Mouse (Mus musculus) stomach, embryonic 16.5 days (tissue): ENCODE data around the gene Pigk. TPM values are rescaled to one million over a fixed set of nuclear protein-coding genes. Genes with fewer than 3 reads are reported as not detected.
"Not testable (repeated sequence)": the region's sequence is repeated elsewhere in the genome, so short reads cannot be mapped to it uniquely, and the experiment has no call there.

ENCODE experiments used
- ATAC-seq: fragments of 200-750 bp; cut with Nextera tagmentation; 2 replicates; pipeline ENCODE4 v1.8.0; 2017; ENCODE audit warnings: moderate number of reproducible peaks, moderate TSS enrichment; ENCODE audit not compliant: insufficient read depth, low FRiP score
- H3K27ac ChIP-seq: fragments of 300-500 bp; sonication (generic); 2 replicates; pipeline ENCODE4 v1.5.1; 2014; ENCODE audit warnings: low read length
- H3K27me3 ChIP-seq: fragments of 300-500 bp; sonication (generic); 2 replicates; pipeline ENCODE4 v1.6.1; 2014; ENCODE audit warnings: low read length, control low read depth, mixed read lengths; ENCODE audit not compliant: control insufficient read depth, insufficient read depth
- H3K36me3 ChIP-seq: fragments of 300-500 bp; sonication (generic); 2 replicates; pipeline ENCODE4 v1.6.1; 2014; ENCODE audit warnings: low read length; ENCODE audit not compliant: control insufficient read depth, insufficient read depth
- H3K4me1 ChIP-seq: fragments of 300-500 bp; sonication (generic); 2 replicates; pipeline ENCODE4 v1.6.1; 2014; ENCODE audit warnings: low read length, control low read depth, mixed read lengths; ENCODE audit not compliant: control insufficient read depth, insufficient read depth
- H3K4me2 ChIP-seq: fragments of 300-500 bp; sonication (generic); 2 replicates; pipeline ENCODE4 v1.6.1; 2014; ENCODE audit warnings: low read depth, low read length, mixed read lengths
- H3K4me3 ChIP-seq: fragments of 300-500 bp; sonication (generic); replicated peaks from 2 replicates; pipeline ENCODE4 v1.5.1; 2014; ENCODE audit warnings: mild to moderate bottlenecking, low read length
- H3K9ac ChIP-seq: fragments of 300-500 bp; sonication (generic); 2 replicates; pipeline ENCODE4 v1.6.1; 2014; ENCODE audit warnings: low read length
- H3K9me3 ChIP-seq: fragments of 300-500 bp; sonication (generic); replicated peaks from 2 replicates; pipeline ENCODE4 v1.6.1; 2016; ENCODE audit warnings: low read length, control low read depth; ENCODE audit not compliant: control insufficient read depth
- WGBS: fragments of 180-500 bp; shearing (Covaris S2); extraction: QIAGEN DNeasy Blood & Tissue Kit; methylation state at CpG from one replicate; pipeline ENCODE4 v1.1.7; 2014; 5-methylcytosine and 5-hydroxymethylcytosine counted together
- polyA plus RNA-seq: library from polyadenylated mRNA; unstranded; fragments of >200 nt; fragmentation: Nextera tagmentation; extraction: Ambion mirVana; gene quantifications from 2 replicates; pipeline ENCODE4 v1.2.1, GENCODE M21; 2015

Pigk gene
- polyA plus RNA-seq, 1 experiment from 2014 or later: 39.0 TPM

DNA sequence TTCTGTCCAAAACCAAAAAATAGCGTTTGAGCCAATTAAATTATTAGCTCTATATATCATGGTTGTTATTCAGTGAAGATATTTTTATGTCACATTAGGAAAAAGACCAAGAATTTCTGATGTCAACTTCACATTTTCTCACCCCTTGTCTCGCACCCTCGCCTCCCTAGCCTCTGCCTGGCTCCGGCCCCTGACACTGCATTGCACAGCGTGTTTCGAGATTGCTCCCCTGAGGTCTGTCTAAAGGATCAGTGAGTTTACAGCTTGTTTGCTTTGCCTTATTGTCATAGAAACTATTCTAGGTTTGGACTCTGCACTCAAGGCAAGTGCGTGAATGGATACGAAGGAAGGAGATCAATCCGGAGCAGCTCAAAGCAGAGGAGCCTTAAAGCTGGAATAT is 24.8 kb upstream of the Pigk start:
- 58% methylated on average over 9 of the region's 9 CpGs for WGBS
- no peak for ATAC-seq
- Histone ChIP-seq H3K9me3 (no peaks in the 10 kb centered on the region), H3K4me2 (no peak overlapping the region), H3K4me1 (no peaks in the 10 kb centered on the region), H3K9ac (no peak overlapping the region), H3K36me3 (no peaks in the 10 kb centered on the region), H3K27ac (no peak overlapping the region), H3K27me3 (no peaks in the 10 kb centered on the region), H3K4me3 (no peak overlapping the region)

DNA sequence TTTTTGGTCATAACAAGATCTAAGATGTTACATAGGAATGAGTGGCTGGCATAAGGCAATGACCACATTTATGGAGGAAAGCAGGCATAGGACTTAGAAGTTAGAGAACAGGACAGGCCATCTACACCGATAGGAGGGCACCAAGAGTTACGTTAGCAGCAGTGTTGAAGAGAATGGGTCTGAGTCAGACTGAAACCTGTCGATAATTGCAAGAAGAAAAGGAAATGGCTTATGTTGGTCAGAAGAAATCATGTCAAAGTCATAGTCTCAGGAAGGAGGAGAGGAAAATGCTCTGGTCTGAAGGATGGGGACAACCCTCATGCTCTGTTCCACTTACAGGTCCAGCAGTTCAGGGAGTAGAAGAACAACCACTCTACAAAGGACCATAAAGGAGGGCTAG is 18.9 kb upstream of the Pigk start:
- H3K4me2 ChIP-seq: no peak overlapping the region
- H3K9ac ChIP-seq: no peak overlapping the region
- no peak overlapping the region for H3K4me3 ChIP-seq
- ATAC-seq: no peak
- 91% methylated on average over 3 of the region's 3 CpGs for WGBS
- H3K36me3 ChIP-seq: no peaks in the 10 kb centered on the region
- no peaks in the 10 kb centered on the region for H3K4me1 ChIP-seq
- no peaks in the 10 kb centered on the region for H3K27me3 ChIP-seq
- H3K9me3 ChIP-seq: no peaks in the 10 kb centered on the region
- H3K27ac ChIP-seq: no peak overlapping the region

DNA sequence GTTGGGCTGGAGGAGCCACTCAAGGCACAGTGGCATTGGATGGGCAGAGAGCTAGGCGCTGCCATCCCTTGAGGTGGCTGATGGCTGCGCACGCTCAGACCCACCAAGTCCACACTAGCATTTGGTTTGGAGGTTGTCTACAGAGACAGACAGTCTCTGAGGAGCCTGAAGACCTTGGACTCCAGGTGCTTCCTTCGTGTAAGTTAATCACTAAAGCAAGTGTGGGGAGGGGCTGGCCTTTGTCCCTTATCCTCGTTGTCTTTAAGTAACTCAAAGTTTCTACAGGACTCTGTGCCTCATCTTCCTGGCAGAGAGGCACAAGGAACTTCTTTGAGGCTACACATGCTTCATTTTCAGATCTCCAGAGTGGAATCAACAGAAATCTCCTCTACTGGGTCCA is 15.9 kb upstream of the Pigk start:
- no peak overlapping the region for H3K4me3 ChIP-seq
- H3K36me3 ChIP-seq: no peaks in the 10 kb centered on the region
- H3K4me1 ChIP-seq: no peaks in the 10 kb centered on the region
- no peak overlapping the region for H3K27ac ChIP-seq
- no peaks in the 10 kb centered on the region for H3K27me3 ChIP-seq
- 77% methylated on average over 5 of the region's 5 CpGs for WGBS
- no peak overlapping the region for H3K4me2 ChIP-seq
- no peak for ATAC-seq
- no peaks in the 10 kb centered on the region for H3K9me3 ChIP-seq
- no peak overlapping the region for H3K9ac ChIP-seq

DNA sequence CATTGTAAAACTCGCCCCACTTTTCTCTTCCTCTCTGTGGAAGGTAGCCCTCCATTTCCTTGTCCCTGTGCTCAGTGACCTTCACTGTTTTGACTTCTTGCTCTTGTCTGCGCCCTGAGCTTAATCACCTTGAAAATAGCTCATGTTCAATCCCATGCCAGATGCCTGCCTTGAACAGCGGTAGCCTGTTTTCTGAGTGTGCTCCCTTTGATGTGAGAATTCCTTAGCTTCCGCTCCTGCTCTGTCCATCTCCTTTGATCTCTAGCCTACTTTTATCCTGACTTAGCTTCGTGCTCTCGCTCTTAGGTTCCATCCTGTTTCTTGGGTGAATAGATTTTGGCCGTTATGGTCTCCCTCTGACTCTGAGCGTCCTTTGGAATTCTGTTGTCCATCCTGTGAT is 14.6 kb upstream of the Pigk start:
- H3K36me3 ChIP-seq: no peaks in the 10 kb centered on the region
- H3K27me3 ChIP-seq: no peaks in the 10 kb centered on the region
- H3K9ac ChIP-seq: no peak overlapping the region
- no peaks in the 10 kb centered on the region for H3K4me1 ChIP-seq
- no peak overlapping the region for H3K27ac ChIP-seq
- no peak for ATAC-seq
- 70% methylated on average over 8 of the region's 8 CpGs for WGBS
- H3K9me3 ChIP-seq: no peaks in the 10 kb centered on the region
- no peak overlapping the region for H3K4me2 ChIP-seq
- H3K4me3 ChIP-seq: no peak overlapping the region

DNA sequence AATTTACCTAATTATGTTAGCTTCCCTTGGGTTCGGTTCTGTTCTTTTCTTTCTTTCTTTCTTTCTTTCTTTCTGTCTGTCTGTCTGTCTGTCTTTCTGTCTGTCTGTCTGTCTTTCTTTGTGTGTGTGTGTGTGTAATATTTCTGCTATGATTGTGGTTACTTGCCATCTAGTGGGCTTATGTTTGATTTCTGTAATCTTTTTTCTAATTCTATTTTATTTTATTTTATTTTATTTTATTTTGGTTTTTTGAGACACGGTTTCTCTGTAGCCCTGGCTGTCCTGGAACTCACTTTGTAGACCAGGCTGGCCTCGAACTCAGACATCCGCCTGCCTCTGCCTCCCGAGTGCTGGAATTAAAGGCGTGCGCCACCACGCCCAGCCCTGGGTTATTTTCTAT is 12.4 kb upstream of the Pigk start:
- 92% methylated on average over 8 of the region's 8 CpGs for WGBS
- not testable (repeated sequence) for H3K36me3 ChIP-seq, ATAC-seq

DNA sequence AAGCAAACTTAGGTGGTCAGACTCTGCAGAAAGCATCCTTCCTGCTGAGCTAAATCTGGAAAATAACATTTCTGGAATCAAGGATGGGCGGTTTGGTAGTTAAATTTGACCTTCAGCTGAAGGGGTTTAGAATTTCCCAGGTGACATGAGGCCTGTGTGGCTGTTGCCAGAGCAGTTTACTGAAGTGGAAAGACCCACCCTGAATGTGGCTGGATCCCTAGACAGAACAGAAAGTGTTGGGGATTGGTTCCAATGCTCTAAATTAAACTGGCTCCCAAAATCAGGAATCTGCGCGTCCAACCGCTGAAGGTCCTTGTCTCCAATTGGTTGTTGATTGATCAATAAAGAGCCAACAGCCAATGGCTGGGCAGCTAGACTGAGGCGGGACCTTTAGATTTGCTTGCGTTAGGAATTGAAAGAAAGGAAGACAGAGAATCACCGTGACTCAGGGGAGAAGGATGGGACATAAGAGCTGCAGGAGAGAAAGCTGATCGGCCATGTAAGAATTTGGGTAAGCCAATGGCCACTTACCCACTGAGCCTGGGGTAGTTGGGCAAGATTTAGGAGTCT is 11.5 kb upstream of the Pigk start:
- Histone ChIP-seq H3K9ac (no peak overlapping the region), H3K4me3 (no peak overlapping the region; the same call in 1 of the 2 replicates), H3K4me1 (no peaks in the 10 kb centered on the region), H3K27ac (no peak overlapping the region), H3K36me3 (no peaks in the 10 kb centered on the region), H3K9me3 (no peaks in the 10 kb centered on the region), H3K4me2 (no peak overlapping the region), H3K27me3 (no peaks in the 10 kb centered on the region)
- no peak for ATAC-seq
- 55% methylated on average over 8 of the region's 8 CpGs for WGBS

More for the DNA sequence above, 12.4 kb upstream of the Pigk start:
- not testable (repeated sequence) for H3K27me3 ChIP-seq, H3K4me1 ChIP-seq, H3K9ac ChIP-seq, H3K9me3 ChIP-seq, H3K27ac ChIP-seq, H3K4me2 ChIP-seq, H3K4me3 ChIP-seq

DNA sequence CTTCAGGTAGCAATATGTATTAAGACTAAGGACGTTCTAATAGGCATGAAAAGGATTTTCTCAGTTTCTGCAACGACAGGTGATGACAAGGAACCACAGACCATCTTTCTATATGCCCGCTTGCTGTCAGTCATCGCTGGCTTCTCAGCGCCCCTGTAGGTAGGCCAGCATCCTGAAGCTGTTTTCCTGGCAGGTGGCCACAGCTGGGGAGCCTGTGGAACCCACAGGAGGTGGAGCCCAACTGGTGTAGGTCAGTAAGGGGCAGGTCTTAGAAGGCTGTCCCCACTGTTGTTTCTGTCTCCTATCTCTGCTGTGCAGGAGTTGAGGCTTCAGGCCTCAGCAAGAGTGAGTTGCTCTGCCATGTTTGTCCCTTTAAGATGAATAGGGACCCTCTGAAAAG is 8.1 kb upstream of the Pigk start:
- H3K27me3 ChIP-seq: no peaks in the 10 kb centered on the region
- H3K4me1 ChIP-seq: no peaks in the 10 kb centered on the region
- no peak overlapping the region for H3K9ac ChIP-seq
- no peak overlapping the region for H3K4me2 ChIP-seq
- no peak overlapping the region for H3K4me3 ChIP-seq
- no peaks in the 10 kb centered on the region for H3K9me3 ChIP-seq
- ATAC-seq: no peak
- 76% methylated on average over 5 of the region's 5 CpGs for WGBS
- no peaks in the 10 kb centered on the region for H3K36me3 ChIP-seq
- H3K27ac ChIP-seq: no peak overlapping the region

DNA sequence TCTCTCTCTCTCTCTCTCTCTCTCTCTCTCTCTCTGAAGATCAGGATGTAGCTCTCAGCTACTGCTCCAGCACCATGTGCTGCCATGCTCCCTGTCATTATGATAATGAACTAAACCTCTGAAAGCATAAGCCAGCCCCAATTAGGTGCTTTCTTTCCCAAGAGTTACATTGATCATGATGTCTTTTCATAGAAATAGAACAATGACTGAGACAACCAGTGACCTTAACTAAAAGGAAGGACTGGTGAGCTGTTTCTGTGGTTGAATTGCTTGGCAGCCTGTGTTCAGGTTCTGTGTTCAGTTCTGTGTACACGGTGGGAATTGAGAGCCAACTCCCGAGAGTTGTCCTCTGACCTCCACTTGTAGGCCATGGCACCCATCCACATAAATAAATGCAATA is 7.0 kb upstream of the Pigk start:
- Histone ChIP-seq H3K4me2 (no peak overlapping the region), H3K27me3 (no peaks in the 10 kb centered on the region), H3K4me1 (no peaks in the 10 kb centered on the region), H3K36me3 (no peaks in the 10 kb centered on the region), H3K9me3 (no peaks in the 10 kb centered on the region), H3K9ac (no peak overlapping the region), H3K4me3 (no peak overlapping the region), H3K27ac (no peak overlapping the region)
- 84% methylated on average over 2 of the region's 2 CpGs for WGBS
- no peak for ATAC-seq

DNA sequence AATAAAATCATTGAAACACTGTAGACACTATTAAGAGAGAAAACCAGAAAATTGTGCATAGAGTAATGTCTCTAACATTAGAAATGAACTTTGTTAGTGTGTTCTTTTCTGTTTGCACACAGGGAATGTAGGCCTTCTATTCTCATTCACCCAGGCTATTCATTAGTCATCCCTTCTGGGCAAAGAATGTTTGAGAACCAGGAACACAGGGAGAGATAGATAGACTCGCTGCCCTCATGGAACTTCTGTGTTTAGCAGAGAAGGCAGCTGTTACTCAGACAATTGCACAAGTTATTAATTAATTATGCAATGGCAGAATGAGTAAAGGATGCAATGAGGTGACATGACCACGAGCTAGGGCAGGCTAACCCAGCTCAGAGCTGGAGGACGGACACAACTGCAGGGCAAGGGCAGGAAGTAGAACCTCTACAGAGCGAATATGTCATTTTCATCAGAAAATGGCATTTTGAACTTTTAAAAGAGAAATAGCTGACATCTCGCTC is 6.5 kb upstream of the Pigk start:
- H3K9me3 ChIP-seq: no peaks in the 10 kb centered on the region
- no peak overlapping the region for H3K4me3 ChIP-seq
- H3K4me2 ChIP-seq: no peak overlapping the region
- H3K36me3 ChIP-seq: no peaks in the 10 kb centered on the region
- H3K9ac ChIP-seq: no peak overlapping the region
- WGBS: 78% methylated on average over 5 of the region's 5 CpGs
- no peak overlapping the region for H3K27ac ChIP-seq
- H3K27me3 ChIP-seq: no peaks in the 10 kb centered on the region
- ATAC-seq: no peak
- no peaks in the 10 kb centered on the region for H3K4me1 ChIP-seq

DNA sequence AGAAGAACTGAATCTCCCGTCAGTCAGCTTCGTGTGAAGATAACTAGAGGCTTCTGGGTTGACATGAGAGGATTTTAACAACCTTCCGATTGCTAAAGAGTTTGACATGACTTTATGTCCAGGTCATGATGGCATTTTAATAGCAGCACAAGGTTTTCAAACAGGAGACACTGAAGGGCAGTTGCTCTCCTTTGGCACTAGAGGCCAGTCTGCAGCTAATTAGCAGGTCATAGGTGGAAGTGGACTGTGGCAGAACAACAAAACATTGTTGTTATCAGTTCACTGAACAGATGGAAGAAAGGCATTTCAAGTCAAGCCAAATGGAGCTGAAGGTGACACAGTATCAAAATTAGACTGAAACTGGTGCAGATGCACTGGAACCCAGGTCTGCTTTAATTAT is 4.0 kb upstream of the Pigk start:
- Histone ChIP-seq H3K4me2 (no peak overlapping the region), H3K4me1 (no peaks in the 10 kb centered on the region), H3K9me3 (no peaks in the 10 kb centered on the region), H3K4me3 (no peak overlapping the region), H3K9ac (no peak overlapping the region), H3K36me3 (no peaks in the 10 kb centered on the region), H3K27ac (no peak overlapping the region), H3K27me3 (no peaks in the 10 kb centered on the region)
- WGBS: 83% methylated on average over 3 of the region's 3 CpGs
- ATAC-seq: no peak
